Mouse (Mus musculus) adrenal gland, adult 10 weeks (tissue): ENCODE data around the gene Spaca1. TPM values are rescaled to one million over a fixed set of nuclear protein-coding genes. Genes with fewer than 3 reads are reported as not detected.

Experiments used
- polyA plus RNA-seq: library from polyadenylated mRNA; stranded (reverse); fragments of 350-450 nt; fragmentation: Illumina TruSeq; extraction: RNeasy Lipid Tissue Mini Kit (QIAGEN cat#74804); gene quantifications from one replicate; pipeline ENCODE4 v1.2.3, GENCODE M21; 2014; ENCODE audit warnings: low read depth, low replicate concordance

Gene Spaca1
- polyA plus RNA-seq: 3.1 TPM

GRCm38 (mm10) chr4:34049571-34050255, at the start of gene Spaca1:
TSS of gene Spaca1 (minus strand) at chr4:34050191.

Other genes starting within 250 kb of the Spaca1 start
- gene Cnr1, start 125.6 kb downstream of the Spaca1 start, polyA plus RNA-seq: 47.8 TPM